Mouse (Mus musculus) CH12.LX (cell line): ENCODE results near the gene Zfp541.

Experiments used
- CHD1 ChIP-seq: IDR thresholded peaks from 2 replicates; pipeline ENCODE4 v1.6.1; 2012; ENCODE audit warnings: low read depth, low read length, improper control_type of control experiment, inconsistent platforms
- CHD2 ChIP-seq: IDR thresholded peaks from 2 replicates; pipeline ENCODE4 v1.6.1; 2011; ENCODE audit warnings: low read length, improper control_type of control experiment
- CTCF ChIP-seq, 2 experiments: IDR thresholded peaks in 1 of 2; conservative IDR thresholded peaks in 1 of 2; 2 replicates each; pipeline ENCODE4 v1.5.1; 2011 to 2012; ENCODE audit warnings: low read depth in 2 of 2, low read length in 2 of 2, improper control_type of control experiment in 1 of 2, inconsistent platforms in 1 of 2, mild to moderate bottlenecking in 1 of 2, moderate library complexity in 1 of 2
- E2F4 ChIP-seq: IDR thresholded peaks from 2 replicates; pipeline ENCODE4 v1.6.1; 2011; ENCODE audit warnings: low read depth, low read length, improper control_type of control experiment; ENCODE audit not compliant: insufficient replicate concordance
- ELF1 ChIP-seq: IDR thresholded peaks from 2 replicates; pipeline ENCODE4 v1.6.1; 2014; ENCODE audit warnings: low read depth, mild to moderate bottlenecking, inconsistent platforms, low read length, improper control_type of control experiment
- EP300 ChIP-seq: IDR thresholded peaks from 2 replicates; pipeline ENCODE4 v1.6.1; 2011; ENCODE audit warnings: low read length, improper control_type of control experiment
- HCFC1 ChIP-seq: IDR thresholded peaks from 2 replicates; pipeline ENCODE4 v1.6.1; 2012; ENCODE audit warnings: low read depth, mild to moderate bottlenecking, inconsistent platforms, low read length, improper control_type of control experiment
- JUND ChIP-seq: conservative IDR thresholded peaks from 2 replicates; pipeline ENCODE4 v1.6.1; 2011; ENCODE audit warnings: low read depth, low read length, improper control_type of control experiment
- POLR2A ChIP-seq: IDR thresholded peaks from 2 replicates; pipeline ENCODE4 v1.6.1; 2011; ENCODE audit warnings: low read depth, mild to moderate bottlenecking, improper control_type of control experiment, low read length
- RAD21 ChIP-seq: IDR thresholded peaks from 2 replicates; pipeline ENCODE4 v1.6.1; 2011; ENCODE audit warnings: low read depth, mild to moderate bottlenecking, low read length, improper control_type of control experiment, moderate library complexity
- SMC3 ChIP-seq: IDR thresholded peaks from 2 replicates; pipeline ENCODE4 v1.6.1; 2011; ENCODE audit warnings: low read depth, low read length, improper control_type of control experiment
- TBP ChIP-seq: conservative IDR thresholded peaks from 2 replicates; pipeline ENCODE4 v1.6.1; 2011; ENCODE audit warnings: low read depth, low read length, improper control_type of control experiment
- ZNF384 ChIP-seq: IDR thresholded peaks from 2 replicates; pipeline ENCODE4 v1.6.1; 2012; ENCODE audit warnings: low read depth, low read length, improper control_type of control experiment, inconsistent platforms

DNA sequence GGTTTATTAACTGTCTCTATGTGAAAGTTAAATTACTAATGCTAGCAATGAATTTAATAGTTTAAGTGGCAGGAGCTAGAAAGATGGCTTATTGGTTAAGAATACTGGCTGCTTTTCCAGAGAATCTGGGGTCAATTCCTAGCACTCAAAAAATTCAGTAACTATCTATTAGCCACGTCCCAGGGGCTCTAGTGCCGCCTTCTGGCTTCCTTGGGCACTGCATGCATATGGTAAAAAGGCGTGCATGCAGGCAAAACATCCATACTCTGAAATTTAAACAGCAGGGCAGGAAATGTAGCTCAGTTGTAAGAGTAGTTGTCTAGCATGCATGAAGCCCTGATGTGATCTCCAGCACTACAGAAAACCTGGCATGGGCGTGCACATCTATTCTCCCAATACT lies 1.9 kb downstream of the Zfp541 start:
- TF ChIP-seq ZNF384 (no peak), CTCF (conservative IDR thresholded peaks at IDR 0.05 in 1 of 2, IDR thresholded peaks at IDR 0.05 in 1 of 2; ENCODE audit: low read depth in 2 of 2, low read length in 2 of 2) (peak; percentile 11 to 72; a peak in 2 of 4 replicates), CHD1 (no peak), POLR2A (no peak), CHD2 (no peak), RAD21 (peak; percentile 61), EP300 (no peak), ELF1 (no peak), SMC3 (peak; percentile 77), TBP (no peak), JUND (no peak), E2F4 (no peak), HCFC1 (no peak)
